8 mouse cellular contexts compared by ENCODE assay signal in the genomic region with DNA sequence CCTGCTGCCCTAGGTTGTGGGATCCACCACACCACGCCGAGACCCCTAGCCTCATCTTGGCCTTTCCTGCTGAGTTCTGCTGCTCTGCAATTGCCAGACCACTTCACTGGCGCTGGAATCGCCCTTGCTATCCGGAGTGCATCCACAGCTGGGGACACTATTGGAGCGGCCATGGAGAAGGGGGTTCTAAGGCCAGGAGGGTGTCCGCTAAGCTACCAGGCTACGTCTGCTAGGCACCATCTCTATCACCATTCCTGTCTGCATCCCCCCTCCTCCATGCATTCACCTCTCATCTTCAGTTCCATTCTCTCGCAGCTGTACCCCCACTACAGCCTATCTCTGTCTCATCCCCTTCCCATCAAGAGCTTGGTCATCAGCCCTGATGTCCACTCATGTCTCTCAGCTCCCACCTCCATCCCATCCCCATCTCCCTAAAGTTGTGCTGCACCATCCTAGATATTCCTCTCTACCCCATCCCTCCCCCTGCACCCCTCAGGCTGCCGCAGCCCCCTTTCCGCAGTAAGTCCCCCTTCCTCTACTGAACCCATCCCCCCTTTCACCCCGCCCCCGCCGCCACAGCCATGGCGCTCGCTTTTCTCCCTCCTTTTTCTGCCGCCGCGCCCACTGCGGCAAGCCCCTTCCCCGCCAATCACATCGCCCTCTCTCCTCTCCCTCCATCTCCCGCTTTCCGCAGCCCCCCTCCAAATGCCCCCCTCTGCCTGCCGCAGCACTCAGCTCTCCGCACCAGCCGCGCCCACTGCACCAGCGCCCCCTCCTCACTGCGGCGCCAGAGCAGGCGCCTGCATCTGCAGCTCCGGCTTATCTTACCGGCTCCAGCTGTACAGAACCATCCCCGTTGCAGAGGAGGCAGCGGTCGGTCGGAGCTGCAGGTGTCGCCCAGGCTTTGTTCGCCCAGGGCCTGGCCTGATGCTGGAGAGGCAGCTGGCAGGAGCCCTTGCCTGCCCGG. TPM values are rescaled to one million over a fixed set of nuclear protein-coding genes. Genes with fewer than 3 reads are reported as not detected.
DNase-seq lines count a peak whose midpoint lies in the region; ATAC-seq and TF ChIP-seq lines count a peak whose summit lies in the region.

No protein-coding gene starts in this region.

- no peaks in the 10 kb centered on the region for H3K36me3 ChIP-seq in E14TG2a.4 (ENCODE audit: insufficient read depth, low read length)
- H3K36me3 ChIP-seq in forebrain, postnatal 0 days (ENCODE audit: insufficient read depth) = peaks cover 7% of the 10 kb centered on the region
- H3K36me3 ChIP-seq in midbrain, embryonic 10.5 days = peaks cover 50% of the 10 kb centered on the region

- peak overlapping the region; percentile 67 for H3K4me3 ChIP-seq in E14TG2a.4 (replicated peaks; ENCODE audit: low read length)
- peak overlapping the region; percentile 68 for H3K4me3 ChIP-seq in forebrain, postnatal 0 days (ENCODE audit: low read depth, low read length)
- H3K4me3 ChIP-seq in midbrain, embryonic 10.5 days = peak overlapping the region; percentile 51

- no peak for TF ChIP-seq CTCF in E14TG2a.4 (conservative IDR thresholded peaks at IDR 0.05; ENCODE audit: low read length)
- TF ChIP-seq CTCF in forebrain, postnatal 0 days (IDR thresholded peaks at IDR 0.05; ENCODE audit: low read depth) = peak; percentile 53

- H3K27me3 ChIP-seq in E14TG2a.4 (ENCODE audit: insufficient read depth, low read length) = peaks cover 50% of the 10 kb centered on the region
- H3K27me3 ChIP-seq in forebrain, postnatal 0 days (ENCODE audit: insufficient read depth, low read length) = no peaks in the 10 kb centered on the region
- 0 out of 2 replicates have a peak, but pooled peaks cover 8% of the 10 kb centered on the region for H3K27me3 ChIP-seq in midbrain, embryonic 10.5 days (ENCODE audit: low read depth, poor library complexity, severe bottlenecking)

- no peaks in the 10 kb centered on the region for H3K9me3 ChIP-seq in E14TG2a.4 (ENCODE audit: low read length)
- H3K9me3 ChIP-seq in forebrain, postnatal 0 days (ENCODE audit: low read length) = no peaks in the 10 kb centered on the region
- no peaks in the 10 kb centered on the region for H3K9me3 ChIP-seq in midbrain, embryonic 10.5 days (replicated peaks)

- DNase-seq in frontal cortex, postnatal 10 days (ENCODE audit: low spot score in 2 of 2) = peak; percentile 65 to 76
- DNase-seq in forebrain, postnatal 0 days = peak; percentile 90
- DNase-seq in midbrain, embryonic 10.5 days (ENCODE audit: low spot score) = peak; percentile 75
- no peak for DNase-seq in spleen, adult 12 weeks (ENCODE audit: low spot score)
- no peak for DNase-seq in natural killer cell, adult 2 months (ENCODE audit: low spot score in 2 of 2)

- ATAC-seq in frontal cortex, adult (ENCODE audit: low TSS enrichment) = no peak
- peak; percentile 93 for ATAC-seq in forebrain, postnatal 0 days
- no peak for ATAC-seq in activated CD4-positive, CD25-positive, alpha-beta regulatory T cell, adult 4 months

- H3K4me2 ChIP-seq in forebrain, postnatal 0 days (ENCODE audit: low read depth) = peak overlapping the region; percentile 83

- peak overlapping the region; percentile 93 for H3K27ac ChIP-seq in forebrain, postnatal 0 days (ENCODE audit: low read depth, low read length)
- H3K27ac ChIP-seq in midbrain, embryonic 10.5 days (replicated peaks) = peak overlapping the region; percentile 82

- H3K4me1 ChIP-seq in E14TG2a.4 (replicated peaks; ENCODE audit: low read depth, low read length) = peaks cover 30% of the 10 kb centered on the region
- 0 out of 2 replicates have a peak, but pooled peaks cover 8% of the 10 kb centered on the region for H3K4me1 ChIP-seq in forebrain, postnatal 0 days (ENCODE audit: insufficient read depth)
- peaks cover 41% of the 10 kb centered on the region for H3K4me1 ChIP-seq in midbrain, embryonic 10.5 days

- peak overlapping the region; percentile 89 for H3K9ac ChIP-seq in forebrain, postnatal 0 days

- WGBS in forebrain, postnatal 0 days = 7% methylated on average over 41 of the region's 41 CpGs
- 6% methylated on average over 41 of the region's 41 CpGs for WGBS in midbrain, embryonic 10.5 days

RNA-seq across cellular contexts. Expression of a gene that starts 16.7 kb away (rescaled TPM):
- 132 and 173 TPM in 2 replicates for total RNA-seq in forebrain, postnatal 0 days (2014; rRNA removed)
- polyA plus RNA-seq in forebrain, postnatal 0 days (2015; fragmentation: Nextera tagmentation; extraction: Ambion mirVana) = 47.4 and 52.8 TPM in 2 replicates
- polyA plus RNA-seq in midbrain, embryonic 10.5 days (2016; fragmentation: Nextera tagmentation; extraction: Ambion mirVana) = 65.5 and 71.4 TPM in 2 replicates
- polyA plus RNA-seq in activated CD4-positive, CD25-positive, alpha-beta regulatory T cell, adult 4 months (2017; shearing (Covaris generic)) = 1 to 10 TPM; 1.6 to 2.2 TPM

RNA-seq across cellular contexts. Expression of a gene that starts 54.5 kb away (rescaled TPM):
- total RNA-seq in forebrain, postnatal 0 days (2014; rRNA removed) = 0.33 and 0.46 TPM in 2 replicates
- 0.24 and 0.27 TPM in 2 replicates for polyA plus RNA-seq in forebrain, postnatal 0 days (2015; fragmentation: Nextera tagmentation; extraction: Ambion mirVana)
- polyA plus RNA-seq in midbrain, embryonic 10.5 days (2016; fragmentation: Nextera tagmentation; extraction: Ambion mirVana) = 0.30 and 0.35 TPM in 2 replicates
- polyA plus RNA-seq in activated CD4-positive, CD25-positive, alpha-beta regulatory T cell, adult 4 months (2017; shearing (Covaris generic)) = 1 to 10 TPM in 1 of 2 experiments, under 1 TPM in 1; 0.47 to 1.1 TPM

RNA-seq across cellular contexts. Expression of a gene that starts 58.6 kb away (rescaled TPM):
- total RNA-seq in forebrain, postnatal 0 days (2014; rRNA removed) = 17.4 and 25.7 TPM in 2 replicates
- 22.3 and 24.0 TPM in 2 replicates for polyA plus RNA-seq in forebrain, postnatal 0 days (2015; fragmentation: Nextera tagmentation; extraction: Ambion mirVana)
- 14.0 and 14.7 TPM in 2 replicates for polyA plus RNA-seq in midbrain, embryonic 10.5 days (2016; fragmentation: Nextera tagmentation; extraction: Ambion mirVana)
- 1 to 10 TPM; 4.3 TPM for polyA plus RNA-seq in activated CD4-positive, CD25-positive, alpha-beta regulatory T cell, adult 4 months (2017; shearing (Covaris generic))

Comparison
In these comparisons a context has a peak if more than half of its experiments do, and no peak if none do; other contexts are left out.
1. DNase-seq: peak in frontal cortex, postnatal 10 days (2 of 2), forebrain, postnatal 0 days (single experiment) and midbrain, embryonic 10.5 days (single experiment); none in spleen, adult 12 weeks (single experiment) and natural killer cell, adult 2 months (0 of 2).
2. RNA of a gene that starts 16.7 kb away (polyA plus RNA-seq): 65.5 to 71.4 TPM in midbrain, embryonic 10.5 days and 47.4 to 52.8 TPM in forebrain, postnatal 0 days; 1.6 to 2.2 TPM in activated CD4-positive, CD25-positive, alpha-beta regulatory T cell, adult 4 months; every median in the first group is over 10 times any median in the second.
3. Peak in every context shown above with its lines, with median percentiles within 50 percentile points of each other: H3K4me3 ChIP-seq.